In the genomic region with DNA sequence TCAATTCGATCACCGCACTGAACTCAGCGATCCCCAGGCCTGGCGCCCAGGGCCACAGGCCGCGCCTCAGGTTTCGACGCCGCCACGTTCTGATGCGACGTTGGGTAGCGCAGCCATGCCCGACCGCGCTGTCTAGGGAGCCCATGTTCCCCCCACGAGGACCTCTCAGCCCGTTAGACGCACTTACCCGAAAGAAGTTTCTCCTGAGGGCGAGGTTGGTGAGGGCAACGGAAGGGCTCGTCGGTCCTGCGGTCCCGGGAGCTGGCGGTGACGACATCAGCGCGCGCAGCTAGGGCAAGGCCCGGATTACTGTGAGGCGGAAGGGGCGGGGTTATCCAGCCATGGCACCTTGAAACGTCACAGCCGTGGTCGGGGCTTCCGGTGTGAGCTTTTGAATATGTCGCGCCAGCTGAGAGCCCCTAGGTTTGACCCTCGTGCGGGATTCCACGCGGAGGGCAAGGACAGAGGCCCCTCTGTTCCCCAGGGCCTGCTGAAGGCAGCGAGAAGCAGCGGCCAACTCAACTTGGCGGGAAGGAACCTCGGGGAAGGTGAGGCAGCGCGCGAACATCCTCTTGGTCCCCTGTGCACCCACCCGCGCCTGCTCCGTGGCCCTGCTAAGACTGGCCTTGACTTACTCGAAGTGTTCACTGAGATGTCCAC, we compare ENCODE assay signal across 8 mouse cellular contexts. TPM values are rescaled to one million over a fixed set of nuclear protein-coding genes. Genes with fewer than 3 reads are reported as not detected.
DNase-seq lines count a peak whose midpoint lies in the region; ATAC-seq and TF ChIP-seq lines count a peak whose summit lies in the region.

TSS of gene Srsf11 (minus strand) at position 311 of the 660 bp plus-strand sequence.
TSS of gene Lrrc40 (plus strand) at position 334 of the 660 bp plus-strand sequence.

- no peaks in the 10 kb centered on the region for H3K9me3 ChIP-seq in embryonic facial prominence, embryonic 13.5 days
- H3K9me3 ChIP-seq in limb, embryonic 13.5 days: no peaks in the 10 kb centered on the region
- H3K9me3 ChIP-seq in midbrain, embryonic 16.5 days (replicated peaks; ENCODE audit: control insufficient read depth, low read length, poor library complexity, severe bottlenecking): no peaks in the 10 kb centered on the region

- no peak for TF ChIP-seq EP300 in heart, adult 2 months (IDR thresholded peaks at IDR 0.05; ENCODE audit: insufficient read depth, low read depth, low read length)

- H3K4me3 ChIP-seq in embryonic facial prominence, embryonic 13.5 days: peak within 1 kb of the TSS; percentile 91
- peak within 1 kb of the TSS; percentile 95 for H3K4me3 ChIP-seq in heart, adult 2 months
- H3K4me3 ChIP-seq in limb, embryonic 13.5 days: peak within 1 kb of the TSS; percentile 89
- H3K4me3 ChIP-seq in midbrain, embryonic 16.5 days (ENCODE audit: low read depth, low read length): peak within 1 kb of the TSS; percentile 93

- no peaks in the 10 kb centered on the region for H3K27me3 ChIP-seq in embryonic facial prominence, embryonic 13.5 days
- no peaks in the 10 kb centered on the region for H3K27me3 ChIP-seq in heart, adult 2 months (ENCODE audit: control insufficient read depth, insufficient read depth, low read length)
- H3K27me3 ChIP-seq in limb, embryonic 13.5 days: no peaks in the 10 kb centered on the region
- no peaks in the 10 kb centered on the region for H3K27me3 ChIP-seq in midbrain, embryonic 16.5 days (ENCODE audit: control insufficient read depth, insufficient read depth, low read depth, low read length)

- WGBS in embryonic facial prominence, embryonic 13.5 days: under 1% methylated on average over 55 of the region's 55 CpGs
- under 1% methylated on average over 55 of the region's 55 CpGs for WGBS in heart, adult 2 months
- WGBS in limb, embryonic 13.5 days: under 1% methylated on average over 55 of the region's 55 CpGs
- under 1% methylated on average over 55 of the region's 55 CpGs for WGBS in midbrain, embryonic 16.5 days

- H3K4me2 ChIP-seq in embryonic facial prominence, embryonic 13.5 days: peak within 1 kb of the TSS; percentile 71
- peak within 1 kb of the TSS; percentile 78 for H3K4me2 ChIP-seq in limb, embryonic 13.5 days (replicated peaks)
- H3K4me2 ChIP-seq in midbrain, embryonic 16.5 days (ENCODE audit: low read length): peak within 1 kb of the TSS; percentile 76

- H3K9ac ChIP-seq in embryonic facial prominence, embryonic 13.5 days: peak within 1 kb of the TSS; percentile 95
- peak within 1 kb of the TSS; percentile 96 for H3K9ac ChIP-seq in heart, adult 2 months (ENCODE audit: low read depth, low read length)
- peak within 1 kb of the TSS; percentile 93 for H3K9ac ChIP-seq in limb, embryonic 13.5 days
- H3K9ac ChIP-seq in midbrain, embryonic 16.5 days (ENCODE audit: low read depth, low read length): peak within 1 kb of the TSS; percentile 91

- DNase-seq in 3134 (ENCODE audit: extremely low read depth, insufficient read length, low spot score): peak; percentile 92
- DNase-seq in adrenal gland, postnatal 36 days: peak; percentile 95 to 97
- peak; percentile 95 for DNase-seq in heart, adult 2 months
- DNase-seq in kidney, adult 8-10 months: peak; percentile 93 to 95
- peak; percentile 91 to 96 for DNase-seq in spleen, postnatal 10 days (ENCODE audit: low spot score in 2 of 2)

- peaks cover 31% of the 10 kb centered on the region for H3K4me1 ChIP-seq in embryonic facial prominence, embryonic 13.5 days
- peaks cover 2% of the 10 kb centered on the region; the same call in 1 of the 2 replicates for H3K4me1 ChIP-seq in heart, adult 2 months (ENCODE audit: control insufficient read depth, insufficient read depth, low read length)
- peaks cover 32% of the 10 kb centered on the region for H3K4me1 ChIP-seq in limb, embryonic 13.5 days
- H3K4me1 ChIP-seq in midbrain, embryonic 16.5 days (ENCODE audit: control insufficient read depth, insufficient read depth, low read length): peaks cover 30% of the 10 kb centered on the region

- intact Hi-C loops in heart, adult 2 months (cut with DNase I): loop anchor here (1.0 kb wide), 1 partner anchor 90 kb away; no protein-coding TSS in a partner anchor

- peak within 1 kb of the TSS; percentile 86 for H3K27ac ChIP-seq in embryonic facial prominence, embryonic 13.5 days
- peak within 1 kb of the TSS; percentile 93 for H3K27ac ChIP-seq in heart, adult 2 months
- peak within 1 kb of the TSS; percentile 81 for H3K27ac ChIP-seq in limb, embryonic 13.5 days
- H3K27ac ChIP-seq in midbrain, embryonic 16.5 days (ENCODE audit: low read length): peak within 1 kb of the TSS; percentile 83

- peak; percentile 83 for TF ChIP-seq POLR2A in heart, adult 2 months (IDR thresholded peaks at IDR 0.05; ENCODE audit: insufficient read depth, low read depth, low read length)

- no peak for TF ChIP-seq CTCF in heart, adult 2 months (IDR thresholded peaks at IDR 0.05)

- ATAC-seq in embryonic facial prominence, embryonic 13.5 days (ENCODE audit: insufficient number of reproducible peaks, insufficient read depth, low FRiP score, low TSS enrichment, low read depth): peak; percentile 93
- peak; percentile 97 for ATAC-seq in limb, embryonic 13.5 days (ENCODE audit: low FRiP score, low read depth)
- peak; percentile 97 for ATAC-seq in midbrain, embryonic 16.5 days

- no peaks in the 10 kb centered on the region for H3K36me3 ChIP-seq in embryonic facial prominence, embryonic 13.5 days
- H3K36me3 ChIP-seq in heart, adult 2 months (ENCODE audit: control insufficient read depth, insufficient read depth, low read length): peaks cover 15% of the 10 kb centered on the region
- no peaks in the 10 kb centered on the region; the same call in 1 of the 2 replicates for H3K36me3 ChIP-seq in limb, embryonic 13.5 days
- H3K36me3 ChIP-seq in midbrain, embryonic 16.5 days (ENCODE audit: control insufficient read depth, insufficient read depth, low read length): no peaks in the 10 kb centered on the region

- H3K79me2 ChIP-seq in heart, adult 2 months (replicated peaks; ENCODE audit: control insufficient read depth, insufficient read depth, low read length): peaks cover 4% of the 10 kb centered on the region

RNA-seq across cellular contexts. Expression of gene Srsf11, which starts in this region (rescaled TPM):
- 100 to 1,000 TPM; 117 to 147 TPM for total RNA-seq in adrenal gland, postnatal 36 days (2021)
- polyA plus RNA-seq in embryonic facial prominence, embryonic 13.5 days (2015; fragmentation: Nextera tagmentation; extraction: Ambion mirVana): 345 and 369 TPM in 2 replicates
- total RNA-seq in heart, adult 2 months (2021): 10 to 100 TPM; 32.4 to 36.9 TPM
- polyA plus RNA-seq in heart, adult 2 months (2012; rRNA removed): 114 and 175 TPM in 2 replicates
- 341 and 348 TPM in 2 replicates for polyA plus RNA-seq in limb, embryonic 13.5 days (2015; fragmentation: Nextera tagmentation; extraction: Ambion mirVana)
- 226 and 241 TPM in 2 replicates for polyA plus RNA-seq in midbrain, embryonic 16.5 days (2015; fragmentation: Nextera tagmentation; extraction: Ambion mirVana)

RNA-seq across cellular contexts. Expression of gene Lrrc40, which starts in this region (rescaled TPM):
- 10 to 100 TPM; 30.4 to 37.4 TPM for total RNA-seq in adrenal gland, postnatal 36 days (2021)
- polyA plus RNA-seq in embryonic facial prominence, embryonic 13.5 days (2015; fragmentation: Nextera tagmentation; extraction: Ambion mirVana): 62.8 and 65.5 TPM in 2 replicates
- 10 to 100 TPM in 1 of 2 experiments, 1 to 10 TPM in 1; 9.5 to 10.4 TPM for total RNA-seq in heart, adult 2 months (2021)
- 4.2 and 7.8 TPM in 2 replicates for polyA plus RNA-seq in heart, adult 2 months (2012; rRNA removed)
- polyA plus RNA-seq in limb, embryonic 13.5 days (2015; fragmentation: Nextera tagmentation; extraction: Ambion mirVana): 63.0 TPM in 2 replicates
- polyA plus RNA-seq in midbrain, embryonic 16.5 days (2015; fragmentation: Nextera tagmentation; extraction: Ambion mirVana): 58.4 and 61.9 TPM in 2 replicates

Comparison
In these comparisons a context has a peak if more than half of its experiments do, and no peak if none do; other contexts are left out.
1. Peak in every context shown above with its lines: DNase-seq, ATAC-seq, H3K4me3 ChIP-seq and H3K27ac ChIP-seq.